Mouse (Mus musculus): ENCODE results near the gene Ptpro.

The Ptpro gene

DNA sequence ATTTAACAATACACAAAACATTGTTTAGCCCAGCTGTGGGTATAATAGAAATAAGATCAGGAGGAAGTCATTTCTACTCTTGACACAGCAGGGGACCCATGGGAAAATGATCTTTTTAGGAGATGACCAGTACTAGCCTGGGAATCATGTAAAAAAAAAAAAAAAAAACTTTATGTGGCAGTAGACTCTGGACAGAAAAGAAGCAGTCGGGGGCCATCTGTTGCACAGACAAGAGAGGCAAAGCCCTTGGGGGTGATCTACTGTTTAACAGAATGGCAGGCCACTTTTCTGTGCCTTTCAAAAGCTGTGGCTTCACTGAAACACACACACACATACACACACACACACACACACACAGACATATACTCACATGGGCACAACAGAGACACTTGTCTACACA is 242.7 kb downstream of the Ptpro start:
- no peak for DNase-seq (ENCODE audit: extremely low read depth, low read depth, low spot score)

DNA sequence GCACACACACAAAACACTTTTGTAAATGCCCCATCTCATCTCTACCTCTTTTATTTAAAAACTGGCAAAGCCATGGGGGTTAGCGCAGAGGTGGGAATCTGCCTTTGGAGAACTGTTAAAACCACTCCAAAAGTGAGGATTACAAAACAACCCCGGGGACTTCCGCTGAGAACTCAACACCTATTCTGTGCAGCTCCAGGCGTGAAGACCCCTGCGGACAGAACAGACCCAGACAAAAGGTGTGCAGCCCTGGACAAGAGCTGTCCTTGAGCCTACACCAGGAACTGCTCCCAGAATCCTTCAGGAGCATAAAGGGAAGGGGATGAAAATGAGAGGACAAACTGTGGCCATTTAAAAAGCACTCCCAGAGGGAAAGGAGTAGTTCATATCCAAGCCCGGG is 243.1 kb downstream of the Ptpro start:
- no peak for DNase-seq (ENCODE audit: extremely low read depth, low read depth, low spot score)

- DNase-seq (ENCODE audit: extremely low read depth, low read depth, low spot score) = no peak
Measured at GRCm38 (mm10) chr6:137496562-137496961, 244.4 kb downstream of the Ptpro start.

DNA sequence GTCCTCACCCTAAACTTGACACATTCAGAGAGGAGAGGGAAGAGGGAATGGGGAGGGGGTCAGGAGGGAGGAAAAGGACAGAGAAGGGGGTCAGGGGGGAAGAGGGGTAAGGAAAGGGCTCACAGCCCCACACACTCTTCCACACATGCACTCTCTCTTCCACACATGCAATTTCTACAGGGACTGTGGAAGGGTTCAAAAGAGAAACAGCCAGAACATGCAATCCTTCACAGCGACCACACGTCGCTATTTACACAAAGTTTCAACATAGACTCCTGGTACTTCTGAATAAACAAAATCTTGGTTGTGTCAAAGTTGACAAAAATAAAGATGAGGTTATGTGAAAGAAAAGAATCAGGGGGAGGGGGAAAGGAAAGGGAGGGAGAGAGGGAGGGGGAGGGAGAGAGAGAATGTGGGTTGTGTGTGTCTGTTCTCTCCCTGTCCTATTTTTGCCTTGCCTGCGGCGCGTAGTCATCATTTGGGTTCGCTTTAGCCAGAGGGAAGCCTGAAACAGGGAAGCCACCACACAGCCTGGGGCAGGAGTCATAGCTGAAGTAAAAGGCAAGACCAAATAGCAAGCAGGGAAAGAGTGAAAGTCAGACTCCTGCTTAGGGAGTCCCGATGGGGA is 245.2 kb downstream of the Ptpro start:
- DNase-seq (ENCODE audit: extremely low read depth, low read depth, low spot score) = no peak

- no peak for DNase-seq (ENCODE audit: extremely low read depth, low read depth, low spot score)
Measured at GRCm38 (mm10) chr6:137498781-137499180, 246.7 kb downstream of the Ptpro start.

- no peak for DNase-seq (ENCODE audit: extremely low read depth, low read depth, low spot score)
Measured at GRCm38 (mm10) chr6:137503009-137503408, 250.9 kb downstream of the Ptpro start.

- DNase-seq (ENCODE audit: extremely low read depth, low read depth, low spot score) = no peak
Measured at GRCm38 (mm10) chr6:137503462-137503861, 251.3 kb downstream of the Ptpro start.

GRCm38 (mm10) chr6:137504052-137504451 is 251.9 kb downstream of the Ptpro start:
- no peak for DNase-seq (ENCODE audit: extremely low read depth, low read depth, low spot score)

- no peak for DNase-seq (ENCODE audit: extremely low read depth, low read depth, low spot score)
Measured at GRCm38 (mm10) chr6:137505555-137506227, 253.6 kb downstream of the Ptpro start.

GRCm38 (mm10) chr6:137506563-137506962 is 254.4 kb downstream of the Ptpro start:
- DNase-seq (ENCODE audit: extremely low read depth, low read depth, low spot score) = no peak

GRCm38 (mm10) chr6:137508936-137509335 is 256.8 kb downstream of the Ptpro start:
- no peak for DNase-seq (ENCODE audit: extremely low read depth, low read depth, low spot score)

DNA sequence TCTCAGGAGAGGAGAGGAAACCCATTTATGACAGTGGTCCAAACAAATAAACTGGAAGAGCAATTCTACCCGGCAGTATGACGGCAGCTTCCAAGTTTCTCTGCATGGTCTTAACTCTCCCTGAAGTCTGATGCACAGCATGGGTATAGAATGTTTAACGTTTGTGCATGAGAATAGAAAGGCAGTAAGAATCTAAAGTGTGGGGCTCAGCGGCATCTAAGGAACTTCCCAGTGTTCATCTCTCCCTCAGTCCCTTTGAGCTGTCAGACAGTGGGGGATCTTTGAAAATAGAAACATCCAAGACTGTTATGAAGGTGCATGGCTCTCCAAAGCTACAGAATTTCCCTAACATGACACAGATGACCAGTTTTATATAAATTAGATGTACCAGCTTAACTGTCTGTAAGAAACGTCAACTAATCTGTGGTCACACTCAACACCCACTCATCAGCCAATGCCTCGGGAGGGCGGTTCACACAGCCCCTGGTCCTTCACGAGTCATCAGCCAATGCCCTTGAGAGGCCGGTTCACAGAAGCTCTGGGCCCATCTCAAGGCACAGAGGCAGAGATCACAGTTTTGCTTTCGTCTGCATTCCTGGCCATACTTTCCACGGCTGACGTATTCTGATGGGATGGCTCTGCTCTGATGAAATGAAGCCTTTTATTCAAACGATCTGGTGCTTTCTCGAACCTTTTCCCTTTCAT is 257.4 kb downstream of the Ptpro start:
- no peak for DNase-seq (ENCODE audit: extremely low read depth, low read depth, low spot score)

DNA sequence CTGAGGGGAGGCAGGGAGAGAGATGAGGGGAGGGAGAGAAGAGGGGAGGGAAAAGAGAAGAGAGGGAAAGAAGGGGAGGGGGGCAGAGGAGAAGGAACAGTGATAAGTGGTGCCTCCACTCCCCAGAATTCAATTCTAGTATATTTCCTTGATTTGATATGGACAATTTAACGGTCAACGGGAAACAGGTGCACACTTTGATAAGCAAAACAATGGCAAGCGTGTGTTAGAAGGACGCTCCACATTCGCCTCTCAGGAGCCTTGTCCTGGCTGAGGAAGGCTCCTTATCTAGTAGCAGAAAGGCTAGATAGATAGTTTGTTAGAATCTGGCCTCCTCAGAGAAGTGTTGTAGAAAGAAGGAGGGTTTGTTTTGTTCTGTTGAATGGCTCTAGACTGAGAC is 260.6 kb downstream of the Ptpro start:
- no peak for DNase-seq (ENCODE audit: extremely low read depth, low read depth, low spot score)

All from fat pad, adult 2 months (tissue).